Mouse (Mus musculus) hindbrain, embryonic 14.5 days (tissue): Measurements from ENCODE around the gene Mrps23. TPM values are rescaled to one million over a fixed set of nuclear protein-coding genes. Genes with fewer than 3 reads are reported as not detected.

Source experiments
- ATAC-seq: fragments of 200-750 bp; cut with Nextera tagmentation; 2 replicates; pipeline ENCODE4 v1.8.0; 2017; ENCODE audit warnings: moderate number of reproducible peaks, mild to moderate bottlenecking, moderate TSS enrichment, moderate library complexity; ENCODE audit not compliant: low FRiP score
- DNase-seq: peaks from one replicate; pipeline ENCODE4 v3.0.0-alpha.2; 2015; ENCODE audit warnings: low spot score
- H3K27ac ChIP-seq: fragments of 300-500 bp; sonication (generic); 2 replicates; pipeline ENCODE4 v1.5.1; 2014; ENCODE audit warnings: mild to moderate bottlenecking, moderate library complexity
- H3K27me3 ChIP-seq: fragments of 300-500 bp; sonication (generic); 2 replicates; pipeline ENCODE4 v1.6.1; 2014; ENCODE audit warnings: mild to moderate bottlenecking, low read length, mixed read lengths; ENCODE audit not compliant: control insufficient read depth, insufficient read depth
- H3K36me3 ChIP-seq: fragments of 300-500 bp; sonication (generic); replicated peaks from 2 replicates; pipeline ENCODE4 v1.6.1; 2014; ENCODE audit not compliant: control insufficient read depth, insufficient read depth
- H3K4me1 ChIP-seq: fragments of 300-500 bp; sonication (generic); replicated peaks from 2 replicates; pipeline ENCODE4 v1.6.1; 2014; ENCODE audit warnings: antibody characterized with exemption, low read length, mixed read lengths; ENCODE audit not compliant: control insufficient read depth, insufficient read depth
- H3K4me2 ChIP-seq: fragments of 300-500 bp; sonication (generic); replicated peaks from 2 replicates; pipeline ENCODE4 v1.6.1; 2014; ENCODE audit warnings: mild to moderate bottlenecking, moderate library complexity
- H3K4me3 ChIP-seq: fragments of 300-500 bp; sonication (generic); replicated peaks from 2 replicates; pipeline ENCODE4 v1.5.1; 2014; ENCODE audit warnings: mild to moderate bottlenecking, low read length
- H3K9ac ChIP-seq: fragments of 300-500 bp; sonication (generic); 2 replicates; pipeline ENCODE4 v1.6.1; 2014
- H3K9me3 ChIP-seq: fragments of 300-500 bp; sonication (generic); 2 replicates; pipeline ENCODE4 v1.6.1; 2016; ENCODE audit warnings: low read length; ENCODE audit not compliant: control insufficient read depth
- WGBS: fragments of 180-500 bp; shearing (Covaris S2); extraction: QIAGEN DNeasy Blood & Tissue Kit; methylation state at CpG from one replicate; pipeline ENCODE4 v1.1.7; 2014; 5-methylcytosine and 5-hydroxymethylcytosine counted together
- polyA plus RNA-seq: library from polyadenylated mRNA; unstranded; fragments of >200 nt; fragmentation: Nextera tagmentation; extraction: Ambion mirVana; gene quantifications from 2 replicates; pipeline ENCODE4 v1.2.1, GENCODE M21; 2014

Gene Mrps23
- polyA plus RNA-seq, 1 experiment from 2014 or later, result 67.8 TPM

GRCm38 (mm10) chr11:88251972-88252766 is 48.0 kb downstream of the Mrps23 start:
- H3K36me3 ChIP-seq, result no peaks in the 10 kb centered on the region
- H3K4me2 ChIP-seq, result peak overlapping the region; percentile 35
- WGBS, result 8% methylated on average over 22 of the region's 22 CpGs
- H3K27ac ChIP-seq, result peak overlapping the region; percentile 79
- peaks cover 35% of the 10 kb centered on the region for H3K4me1 ChIP-seq
- DNase-seq (peak; percentile 89), ATAC-seq (peak; percentile 88)
- H3K9me3 ChIP-seq, result no peaks in the 10 kb centered on the region
- H3K27me3 ChIP-seq, result no peaks in the 10 kb centered on the region
- no peak overlapping the region for H3K4me3 ChIP-seq
- no peak overlapping the region for H3K9ac ChIP-seq

GRCm38 (mm10) chr11:88252767-88253513 is 48.8 kb downstream of the Mrps23 start:
- Histone ChIP-seq H3K4me1 (peaks cover 35% of the 10 kb centered on the region), H3K9ac (no peak overlapping the region), H3K9me3 (no peaks in the 10 kb centered on the region), H3K27me3 (no peaks in the 10 kb centered on the region), H3K27ac (peak overlapping the region; percentile 79), H3K4me3 (no peak overlapping the region), H3K4me2 (no peak overlapping the region), H3K36me3 (no peaks in the 10 kb centered on the region)
- ATAC-seq (peak; percentile 54; the same call in 1 of the 2 replicates), DNase-seq (no peak)
- 5% methylated on average over 13 of the region's 18 CpGs for WGBS

GRCm38 (mm10) chr11:88253514-88254167 is 49.5 kb downstream of the Mrps23 start:
- H3K4me2 ChIP-seq, result peak overlapping the region; percentile 25
- H3K9ac ChIP-seq, result 0 out of 2 replicates have a peak overlapping the region, but pooled peaks have one; percentile 17
- peak overlapping the region; percentile 79 for H3K27ac ChIP-seq
- no peak overlapping the region for H3K4me3 ChIP-seq
- H3K27me3 ChIP-seq, result no peaks in the 10 kb centered on the region
- peak; percentile 22; the same call in 1 of the 2 replicates for ATAC-seq
- H3K4me1 ChIP-seq, result peaks cover 35% of the 10 kb centered on the region
- H3K36me3 ChIP-seq, result no peaks in the 10 kb centered on the region
- 14% methylated on average over 7 of the region's 7 CpGs for WGBS
- H3K9me3 ChIP-seq, result no peaks in the 10 kb centered on the region
- DNase-seq, result no peak

GRCm38 (mm10) chr11:88257700-88258099 is 53.5 kb downstream of the Mrps23 start:
- Histone ChIP-seq H3K36me3 (no peaks in the 10 kb centered on the region), H3K4me1 (peaks cover 26% of the 10 kb centered on the region), H3K27ac (no peak overlapping the region), H3K9ac (no peak overlapping the region), H3K4me3 (no peak overlapping the region), H3K4me2 (no peak overlapping the region), H3K9me3 (no peaks in the 10 kb centered on the region), H3K27me3 (no peaks in the 10 kb centered on the region)
- WGBS, result 85% methylated on average over 4 of the region's 4 CpGs
- ATAC-seq, result no peak
- DNase-seq, result no peak

GRCm38 (mm10) chr11:88258212-88258611 is 54.0 kb downstream of the Mrps23 start:
- no peak for ATAC-seq
- no peak overlapping the region for H3K4me3 ChIP-seq
- H3K4me2 ChIP-seq, result no peak overlapping the region
- no peak overlapping the region for H3K27ac ChIP-seq
- no peaks in the 10 kb centered on the region for H3K27me3 ChIP-seq
- H3K4me1 ChIP-seq, result peaks cover 21% of the 10 kb centered on the region
- H3K9me3 ChIP-seq, result no peaks in the 10 kb centered on the region
- WGBS, result 87% methylated on average over 4 of the region's 4 CpGs
- DNase-seq, result no peak
- H3K36me3 ChIP-seq, result no peaks in the 10 kb centered on the region
- no peak overlapping the region for H3K9ac ChIP-seq

- no peak overlapping the region for H3K4me3 ChIP-seq
- no peaks in the 10 kb centered on the region for H3K9me3 ChIP-seq
- no peak overlapping the region for H3K4me2 ChIP-seq
- DNase-seq (no peak), ATAC-seq (no peak)
- H3K27me3 ChIP-seq, result no peaks in the 10 kb centered on the region
- WGBS, result 56% methylated on average over 7 of the region's 7 CpGs
- H3K9ac ChIP-seq, result no peak overlapping the region
- no peak overlapping the region for H3K27ac ChIP-seq
- peaks cover 9% of the 10 kb centered on the region; the same call in 1 of the 2 replicates for H3K4me1 ChIP-seq
- H3K36me3 ChIP-seq, result no peaks in the 10 kb centered on the region
Observed at GRCm38 (mm10) chr11:88260463-88260862, 56.3 kb downstream of the Mrps23 start.

Other genes with a start within 250 kb of the Mrps23 start
- 30.1 and 32.8 TPM in 2 replicates for gene Dynll2, start 216.9 kb upstream of the Mrps23 start, polyA plus RNA-seq
- 252 and 290 TPM in 2 replicates for gene Srsf1, start 157.0 kb upstream of the Mrps23 start, polyA plus RNA-seq
- gene Vezf1, start 136.1 kb upstream of the Mrps23 start, polyA plus RNA-seq, result 48.3 and 50.2 TPM in 2 replicates
- gene Cuedc1, start 106.3 kb upstream of the Mrps23 start, polyA plus RNA-seq, result 32.4 and 37.8 TPM in 2 replicates
- 0.37 TPM in 1 of 2 replicates, not detected in the other for gene Ccdc182, start 89.7 kb downstream of the Mrps23 start, polyA plus RNA-seq